Mouse (Mus musculus) embryonic stem cell, embryonic (primary cell): Measurements from ENCODE around the gene Tmem14c.

ENCODE experiments used
- CTCF ChIA-PET, 4 experiments: fragments of 300-600 bp in 2 of 4; fragments of 350-600 bp in 2 of 4; sonication (Branson Sonifier 250); formaldehyde crosslinking; loops; one replicate each; lab custom pipeline; 2022; ENCODE audit warnings: inconsistent platforms in 2 of 4; lab: Charles Lee
- POLR2A ChIA-PET, 4 experiments: fragments of 300-600 bp in 2 of 4; fragments of 350-600 bp in 2 of 4; sonication (Branson Sonifier 250); formaldehyde crosslinking; loops; one replicate each; lab custom pipeline; 2022; ENCODE audit warnings: antibody characterized with exemption in 4 of 4, inconsistent platforms in 1 of 4; lab: Charles Lee

Tmem14c gene

DNA sequence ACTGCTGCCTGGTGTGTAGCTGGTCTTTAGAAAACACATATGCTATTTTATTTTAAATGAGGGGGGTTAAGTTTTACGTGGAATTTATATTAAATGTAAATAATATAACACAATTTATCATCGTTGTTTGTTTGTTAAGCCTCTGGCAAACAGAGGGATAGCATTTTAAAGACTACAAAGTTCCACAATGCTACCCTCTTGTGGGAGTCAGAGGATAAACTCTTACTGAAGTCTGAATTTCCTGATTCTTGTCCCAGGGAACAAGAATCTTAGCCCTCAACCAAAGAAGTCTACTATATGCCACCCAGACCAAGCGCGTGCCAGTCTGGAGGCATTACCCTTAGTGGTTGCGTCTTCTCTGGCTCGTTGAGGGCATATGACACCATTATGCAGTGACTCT, 31.2 kb downstream of the Tmem14c start:
- ChIA-PET POLR2A (interaction anchor here in 1 of 4 experiments (0.6 kb wide), 1 partner anchor 51 kb away, joined by 3 read pairs; no protein-coding TSS in a partner anchor), CTCF (interaction anchor here in 2 of 4 experiments (0.6 to 1.0 kb wide), 3 partner anchors 27 to 1386 kb away, joined by 3 to 4 read pairs (median 3); no protein-coding TSS in a partner anchor)

DNA sequence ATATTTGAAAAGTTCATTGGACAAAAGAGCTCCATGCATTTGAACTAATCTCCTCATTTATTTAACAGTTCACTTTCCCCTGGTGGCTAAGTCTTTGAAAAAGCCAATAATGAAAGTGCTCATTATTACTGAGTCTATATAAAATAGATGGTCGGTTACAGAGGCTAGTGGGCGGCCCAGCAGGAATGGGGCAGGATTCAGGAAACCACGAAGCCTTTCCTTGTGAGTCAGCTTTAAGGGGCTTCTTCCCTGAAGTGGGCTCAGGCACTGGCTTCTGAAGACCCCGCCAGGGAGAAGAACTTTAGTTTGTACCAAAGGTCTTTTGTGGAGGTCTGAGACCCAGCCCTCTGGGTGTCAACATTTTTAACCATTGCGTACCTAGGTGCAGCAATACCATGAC, 35.9 kb downstream of the Tmem14c start:
- ChIA-PET CTCF (interaction anchor here in 1 of 4 experiments (0.6 kb wide), 1 partner anchor 146 kb away, joined by 3 read pairs; no protein-coding TSS in a partner anchor), POLR2A (interaction anchor here in 2 of 4 experiments (0.6 to 1.1 kb wide), 4 partner anchors 13 to 526 kb away, joined by 3 to 5 read pairs (median 3); partner anchors contain the start of gene Pak1ip1 (in 1 of the 2))

- ChIA-PET POLR2A (interaction anchor here in 1 of 4 experiments (1.2 to 1.7 kb wide), 2 partner anchors 48 to 120 kb away, joined by 3 to 4 read pairs; no protein-coding TSS in a partner anchor), CTCF (interaction anchor here in 1 of 4 experiments (1.4 kb wide), 1 partner anchor 171 kb away, joined by 3 read pairs; no protein-coding TSS in a partner anchor)
Measured at GRCm38 (mm10) chr13:41067618-41068017, 51.5 kb downstream of the Tmem14c start.

- POLR2A ChIA-PET = interaction anchor here in 1 of 4 experiments (0.6 to 0.7 kb wide), 2 partner anchors 26 to 289 kb away, joined by 3 read pairs; no protein-coding TSS in a partner anchor
Measured at GRCm38 (mm10) chr13:41071617-41072016, 55.5 kb downstream of the Tmem14c start.

More at GRCm38 (mm10) chr13:41071617-41072016, 55.5 kb downstream of the Tmem14c start:
- CTCF ChIA-PET = no interaction called here
